Mouse (Mus musculus): ENCODE measurements around the gene B3gnt4. TPM values are rescaled to one million over a fixed set of nuclear protein-coding genes. Genes with fewer than 3 reads are reported as not detected.
A peak's percentile ranks its signal among the peaks of the same experiment; 100 is the strongest.

The B3gnt4 gene
- polyA plus RNA-seq (2016; fragmentation: Nextera tagmentation; extraction: Ambion mirVana) = 1.5 and 1.7 TPM in 2 replicates

- no peak for ATAC-seq (ENCODE audit: low FRiP score, low read depth)
- WGBS = 89% methylated on average over 5 of the region's 5 CpGs
- H3K4me3 ChIP-seq = no peak within 1 kb of the TSS; the same call in 1 of the 2 replicates
Observed at GRCm38 (mm10) chr5:123510160-123510559, at the start of gene B3gnt4. Gene B3gnt4 (plus strand): TSS chr5:123510460.

GRCm38 (mm10) chr5:123461420-123461819 is 48.8 kb upstream of the B3gnt4 start:
- no peaks in the 10 kb centered on the region for H3K27me3 ChIP-seq
- H3K9ac ChIP-seq (replicated peaks) = no peak overlapping the region
- no peaks in the 10 kb centered on the region for H3K9me3 ChIP-seq
- no peaks in the 10 kb centered on the region for H3K4me1 ChIP-seq
- H3K27ac ChIP-seq (replicated peaks) = no peak overlapping the region
- H3K36me3 ChIP-seq = no peaks in the 10 kb centered on the region
- no peak for ATAC-seq (ENCODE audit: low FRiP score, low read depth)
- no peak overlapping the region for H3K4me3 ChIP-seq
- 57% methylated on average over 5 of the region's 5 CpGs for WGBS
- no peak overlapping the region for H3K4me2 ChIP-seq (replicated peaks)

More at GRCm38 (mm10) chr5:123510160-123510559, at the start of gene B3gnt4:
- H3K9ac ChIP-seq (replicated peaks) = no peak within 1 kb of the TSS
- no peak within 1 kb of the TSS for H3K27ac ChIP-seq (replicated peaks)
- H3K4me2 ChIP-seq (replicated peaks) = peak within 1 kb of the TSS; percentile 88
- H3K36me3 ChIP-seq = peaks cover 26% of the 10 kb centered on the region
- H3K9me3 ChIP-seq = no peaks in the 10 kb centered on the region
- H3K4me1 ChIP-seq = peaks cover 12% of the 10 kb centered on the region
- H3K27me3 ChIP-seq = peaks cover 21% of the 10 kb centered on the region

GRCm38 (mm10) chr5:123464638-123465037 is 45.6 kb upstream of the B3gnt4 start:
- Histone ChIP-seq H3K27ac (replicated peaks) (no peak overlapping the region), H3K4me2 (replicated peaks) (no peak overlapping the region), H3K27me3 (no peaks in the 10 kb centered on the region), H3K4me1 (no peaks in the 10 kb centered on the region), H3K36me3 (no peaks in the 10 kb centered on the region), H3K4me3 (no peak overlapping the region), H3K9ac (replicated peaks) (no peak overlapping the region), H3K9me3 (no peaks in the 10 kb centered on the region)
- no peak for ATAC-seq (ENCODE audit: low FRiP score, low read depth)
- 94% methylated on average over 1 of the region's 1 CpGs for WGBS

GRCm38 (mm10) chr5:123470784-123471400 is 39.4 kb upstream of the B3gnt4 start:
- H3K4me1 ChIP-seq = 0 out of 2 replicates have a peak, but pooled peaks cover 4% of the 10 kb centered on the region
- H3K36me3 ChIP-seq = no peaks in the 10 kb centered on the region
- no peaks in the 10 kb centered on the region for H3K27me3 ChIP-seq
- H3K9ac ChIP-seq (replicated peaks) = no peak overlapping the region
- no peak overlapping the region for H3K4me3 ChIP-seq
- no peak overlapping the region for H3K27ac ChIP-seq (replicated peaks)
- no peaks in the 10 kb centered on the region for H3K9me3 ChIP-seq
- ATAC-seq (ENCODE audit: low FRiP score, low read depth) = no peak
- 76% methylated on average over 10 of the region's 10 CpGs for WGBS
- no peak overlapping the region for H3K4me2 ChIP-seq (replicated peaks)

GRCm38 (mm10) chr5:123473817-123474216 is 36.4 kb upstream of the B3gnt4 start:
- H3K9ac ChIP-seq (replicated peaks) = no peak overlapping the region
- no peaks in the 10 kb centered on the region for H3K27me3 ChIP-seq

GRCm38 (mm10) chr5:123487659-123488395 is 22.4 kb upstream of the B3gnt4 start:
- Histone ChIP-seq H3K9ac (replicated peaks) (no peak overlapping the region), H3K27me3 (peaks cover 13% of the 10 kb centered on the region), H3K4me1 (peaks cover 9% of the 10 kb centered on the region), H3K27ac (replicated peaks) (no peak overlapping the region), H3K9me3 (no peaks in the 10 kb centered on the region), H3K4me3 (no peak overlapping the region), H3K36me3 (no peaks in the 10 kb centered on the region), H3K4me2 (replicated peaks) (no peak overlapping the region)
- 87% methylated on average over 11 of the region's 11 CpGs for WGBS
- ATAC-seq (ENCODE audit: low FRiP score, low read depth) = no peak

More at GRCm38 (mm10) chr5:123473817-123474216, 36.4 kb upstream of the B3gnt4 start:
- no peak overlapping the region for H3K4me2 ChIP-seq (replicated peaks)
- H3K4me1 ChIP-seq = 0 out of 2 replicates have a peak, but pooled peaks cover 4% of the 10 kb centered on the region
- WGBS = 64% methylated on average over 5 of the region's 5 CpGs
- H3K4me3 ChIP-seq = no peak overlapping the region
- no peak for ATAC-seq (ENCODE audit: low FRiP score, low read depth)
- H3K36me3 ChIP-seq = no peaks in the 10 kb centered on the region
- H3K27ac ChIP-seq (replicated peaks) = no peak overlapping the region
- H3K9me3 ChIP-seq = no peaks in the 10 kb centered on the region

- H3K4me3 ChIP-seq = peak within 1 kb of the TSS; percentile 33
- no peak within 1 kb of the TSS for H3K27ac ChIP-seq (replicated peaks)
- 5% methylated on average over 25 of the region's 25 CpGs for WGBS
- no peaks in the 10 kb centered on the region for H3K36me3 ChIP-seq
- H3K9ac ChIP-seq (replicated peaks) = peak within 1 kb of the TSS; percentile 28; the same call in 1 of the 2 replicates
- ATAC-seq (ENCODE audit: low FRiP score, low read depth) = peak; percentile 72; the same call in 1 of the 2 replicates
- H3K4me1 ChIP-seq = peaks cover 9% of the 10 kb centered on the region
- peaks cover 13% of the 10 kb centered on the region for H3K27me3 ChIP-seq
- peak within 1 kb of the TSS; percentile 61 for H3K4me2 ChIP-seq (replicated peaks)
- H3K9me3 ChIP-seq = no peaks in the 10 kb centered on the region
Observed at GRCm38 (mm10) chr5:123489112-123489785, 21.0 kb upstream of the B3gnt4 start, which contains the start of the genes Lrrc43 and Il31. Gene Lrrc43 (plus strand): TSS chr5:123489305. Gene Il31 (minus strand): TSS chr5:123489489.

GRCm38 (mm10) chr5:123489935-123490334 is 20.3 kb upstream of the B3gnt4 start:
- no peaks in the 10 kb centered on the region for H3K36me3 ChIP-seq
- no peak for ATAC-seq (ENCODE audit: low FRiP score, low read depth)
- peaks cover 13% of the 10 kb centered on the region for H3K27me3 ChIP-seq
- H3K4me3 ChIP-seq = no peak overlapping the region
- no peak overlapping the region for H3K4me2 ChIP-seq (replicated peaks)
- WGBS = 66% methylated on average over 9 of the region's 9 CpGs
- H3K9me3 ChIP-seq = no peaks in the 10 kb centered on the region
- peaks cover 9% of the 10 kb centered on the region for H3K4me1 ChIP-seq
- no peak overlapping the region for H3K9ac ChIP-seq (replicated peaks)
- H3K27ac ChIP-seq (replicated peaks) = no peak overlapping the region

GRCm38 (mm10) chr5:123499717-123500116 is 10.5 kb upstream of the B3gnt4 start:
- H3K4me1 ChIP-seq = peaks cover 6% of the 10 kb centered on the region; the same call in 1 of the 2 replicates
- no peaks in the 10 kb centered on the region for H3K36me3 ChIP-seq
- no peak overlapping the region for H3K9ac ChIP-seq (replicated peaks)
- H3K27me3 ChIP-seq = peaks cover 19% of the 10 kb centered on the region; the same call in 1 of the 2 replicates
- 41% methylated on average over 4 of the region's 4 CpGs for WGBS
- H3K4me2 ChIP-seq (replicated peaks) = no peak overlapping the region
- no peaks in the 10 kb centered on the region for H3K9me3 ChIP-seq
- H3K27ac ChIP-seq (replicated peaks) = no peak overlapping the region
- no peak overlapping the region for H3K4me3 ChIP-seq
- no peak for ATAC-seq (ENCODE audit: low FRiP score, low read depth)

GRCm38 (mm10) chr5:123501973-123502372 is 8.3 kb upstream of the B3gnt4 start:
- Histone ChIP-seq H3K27ac (replicated peaks) (no peak overlapping the region), H3K4me1 (peaks cover 6% of the 10 kb centered on the region; the same call in 1 of the 2 replicates), H3K4me3 (no peak overlapping the region), H3K27me3 (peaks cover 27% of the 10 kb centered on the region), H3K9me3 (no peaks in the 10 kb centered on the region), H3K9ac (replicated peaks) (no peak overlapping the region), H3K36me3 (no peaks in the 10 kb centered on the region), H3K4me2 (replicated peaks) (no peak overlapping the region)
- WGBS = 83% methylated on average over 4 of the region's 4 CpGs
- no peak for ATAC-seq (ENCODE audit: low FRiP score, low read depth)

GRCm38 (mm10) chr5:123507936-123508723 is 2.1 kb upstream of the B3gnt4 start:
- H3K4me2 ChIP-seq (replicated peaks) = peak overlapping the region; percentile 88
- H3K36me3 ChIP-seq = peaks cover 19% of the 10 kb centered on the region
- WGBS = 2% methylated on average over 59 of the region's 59 CpGs
- H3K4me1 ChIP-seq = peaks cover 12% of the 10 kb centered on the region
- peaks cover 33% of the 10 kb centered on the region for H3K27me3 ChIP-seq
- no peaks in the 10 kb centered on the region for H3K9me3 ChIP-seq
- peak; percentile 86 for ATAC-seq (ENCODE audit: low FRiP score, low read depth)
- H3K27ac ChIP-seq (replicated peaks) = no peak overlapping the region
- peak overlapping the region; percentile 69 for H3K9ac ChIP-seq (replicated peaks)
- peak overlapping the region; percentile 72 for H3K4me3 ChIP-seq
